Mouse (Mus musculus) kidney, embryonic 15.5 days (tissue): Measurements from ENCODE around the gene Plin3. TPM values are rescaled to one million over a fixed set of nuclear protein-coding genes. Genes with fewer than 3 reads are reported as not detected.

Experiments used
- ATAC-seq: fragments of 200-750 bp; cut with Nextera tagmentation; replicated peaks from 2 replicates; pipeline ENCODE4 v1.8.0; 2017; ENCODE audit warnings: moderate TSS enrichment; ENCODE audit not compliant: low FRiP score
- H3K27ac ChIP-seq: fragments of 300-500 bp; sonication (generic); 2 replicates; pipeline ENCODE4 v1.5.1; 2015; ENCODE audit warnings: mild to moderate bottlenecking, inconsistent platforms
- H3K27me3 ChIP-seq: fragments of 300-500 bp; sonication (generic); 2 replicates; pipeline ENCODE4 v1.6.1; 2015; ENCODE audit warnings: inconsistent platforms
- H3K36me3 ChIP-seq: fragments of 300-500 bp; sonication (generic); 2 replicates; pipeline ENCODE4 v1.6.1; 2015; ENCODE audit warnings: inconsistent platforms
- H3K4me1 ChIP-seq: fragments of 300-500 bp; sonication (generic); 2 replicates; pipeline ENCODE4 v1.6.1; 2015; ENCODE audit warnings: inconsistent platforms
- H3K4me2 ChIP-seq: fragments of 300-500 bp; sonication (generic); 2 replicates; pipeline ENCODE4 v1.6.1; 2015; ENCODE audit warnings: moderate library complexity, mild to moderate bottlenecking, inconsistent platforms
- H3K4me3 ChIP-seq: fragments of 300-500 bp; sonication (generic); replicated peaks from 2 replicates; pipeline ENCODE4 v1.5.1; 2015; ENCODE audit warnings: mild to moderate bottlenecking, inconsistent platforms
- H3K9ac ChIP-seq: fragments of 300-500 bp; sonication (generic); 2 replicates; pipeline ENCODE4 v1.6.1; 2015; ENCODE audit warnings: mild to moderate bottlenecking, inconsistent platforms
- H3K9me3 ChIP-seq: fragments of 300-500 bp; sonication (generic); replicated peaks from 2 replicates; pipeline ENCODE4 v1.6.1; 2016; ENCODE audit warnings: inconsistent platforms
- WGBS: fragments of 180-500 bp; shearing (Covaris S2); methylation state at CpG from one replicate; pipeline ENCODE4 v1.1.7; 2015; ENCODE audit warnings: mixed read lengths; 5-methylcytosine and 5-hydroxymethylcytosine counted together
- polyA plus RNA-seq: library from polyadenylated mRNA; unstranded; fragments of >200 nt; fragmentation: Nextera tagmentation; extraction: Ambion mirVana; gene quantifications from 2 replicates; pipeline ENCODE4 v1.2.1, GENCODE M21; 2015

Gene Plin3
- 68.9 and 77.4 TPM in 2 replicates for polyA plus RNA-seq

GRCm38 (mm10) chr17:56292531-56293222, at the start of gene Plin3:
TSS of gene Plin3 (minus strand) at chr17:56292873.
- H3K4me3 ChIP-seq = no peak within 1 kb of the TSS
- H3K9me3 ChIP-seq = no peaks in the 10 kb centered on the region
- WGBS = 76% methylated on average over 4 of the region's 4 CpGs
- ATAC-seq = no peak
- peaks cover 53% of the 10 kb centered on the region for H3K4me1 ChIP-seq
- H3K27ac ChIP-seq = peak within 1 kb of the TSS; percentile 97
- H3K36me3 ChIP-seq = no peaks in the 10 kb centered on the region
- H3K9ac ChIP-seq = no peak within 1 kb of the TSS
- H3K4me2 ChIP-seq = no peak within 1 kb of the TSS; the same call in 1 of the 2 replicates
- no peaks in the 10 kb centered on the region for H3K27me3 ChIP-seq

- H3K27me3 ChIP-seq = no peaks in the 10 kb centered on the region
- ATAC-seq = no peak
- no peak overlapping the region for H3K4me2 ChIP-seq
- H3K4me1 ChIP-seq = peaks cover 19% of the 10 kb centered on the region
- no peak overlapping the region for H3K27ac ChIP-seq
- no peaks in the 10 kb centered on the region for H3K9me3 ChIP-seq
- no peaks in the 10 kb centered on the region for H3K36me3 ChIP-seq
- no peak overlapping the region for H3K9ac ChIP-seq
- H3K4me3 ChIP-seq = no peak overlapping the region
Observed at GRCm38 (mm10) chr17:56340717-56341116, 48.0 kb upstream of the Plin3 start.

GRCm38 (mm10) chr17:56338909-56339308, 46.2 kb upstream of the Plin3 start:
- ATAC-seq = 0 out of 2 replicates have a peak, but pooled peaks have one; percentile 28
- Histone ChIP-seq H3K36me3 (0 out of 2 replicates have a peak, but pooled peaks cover 4% of the 10 kb centered on the region), H3K27ac (no peak overlapping the region), H3K27me3 (no peaks in the 10 kb centered on the region), H3K9ac (no peak overlapping the region), H3K4me2 (no peak overlapping the region), H3K4me3 (no peak overlapping the region), H3K4me1 (peaks cover 25% of the 10 kb centered on the region), H3K9me3 (no peaks in the 10 kb centered on the region)
- WGBS = 56% methylated on average over 4 of the region's 4 CpGs

- Histone ChIP-seq H3K27me3 (no peaks in the 10 kb centered on the region), H3K27ac (no peak overlapping the region), H3K9me3 (no peaks in the 10 kb centered on the region), H3K4me2 (no peak overlapping the region), H3K9ac (no peak overlapping the region), H3K4me3 (no peak overlapping the region), H3K36me3 (0 out of 2 replicates have a peak, but pooled peaks cover 4% of the 10 kb centered on the region), H3K4me1 (peaks cover 25% of the 10 kb centered on the region)
- ATAC-seq = no peak
- 90% methylated on average over 6 of the region's 6 CpGs for WGBS
Observed at GRCm38 (mm10) chr17:56337791-56338190, 45.1 kb upstream of the Plin3 start.

- 48% methylated on average over 4 of the region's 4 CpGs for WGBS
- no peak overlapping the region for H3K9ac ChIP-seq
- H3K36me3 ChIP-seq = 0 out of 2 replicates have a peak, but pooled peaks cover 4% of the 10 kb centered on the region
- H3K4me3 ChIP-seq = no peak overlapping the region
- H3K4me2 ChIP-seq = no peak overlapping the region
- no peaks in the 10 kb centered on the region for H3K27me3 ChIP-seq
- no peak overlapping the region for H3K27ac ChIP-seq
- ATAC-seq = no peak
- no peaks in the 10 kb centered on the region for H3K9me3 ChIP-seq
- H3K4me1 ChIP-seq = peaks cover 25% of the 10 kb centered on the region
Observed at GRCm38 (mm10) chr17:56337190-56337589, 44.5 kb upstream of the Plin3 start.

- H3K4me3 ChIP-seq = no peak overlapping the region
- 34% methylated on average over 8 of the region's 8 CpGs for WGBS
Observed at GRCm38 (mm10) chr17:56332987-56333386, 40.3 kb upstream of the Plin3 start.

GRCm38 (mm10) chr17:56331256-56331655, 38.6 kb upstream of the Plin3 start:
- Histone ChIP-seq H3K4me1 (peaks cover 45% of the 10 kb centered on the region), H3K36me3 (0 out of 2 replicates have a peak, but pooled peaks cover 4% of the 10 kb centered on the region), H3K27ac (no peak overlapping the region), H3K4me3 (no peak overlapping the region), H3K4me2 (no peak overlapping the region), H3K27me3 (no peaks in the 10 kb centered on the region), H3K9me3 (no peaks in the 10 kb centered on the region), H3K9ac (no peak overlapping the region)
- no peak for ATAC-seq

More at GRCm38 (mm10) chr17:56332987-56333386, 40.3 kb upstream of the Plin3 start:
- Histone ChIP-seq H3K36me3 (0 out of 2 replicates have a peak, but pooled peaks cover 4% of the 10 kb centered on the region), H3K4me2 (no peak overlapping the region), H3K9me3 (no peaks in the 10 kb centered on the region), H3K9ac (no peak overlapping the region), H3K4me1 (peaks cover 43% of the 10 kb centered on the region), H3K27me3 (no peaks in the 10 kb centered on the region), H3K27ac (no peak overlapping the region)
- no peak for ATAC-seq

- WGBS = 66% methylated on average over 3 of the region's 3 CpGs
- H3K27me3 ChIP-seq = no peaks in the 10 kb centered on the region
- peaks cover 37% of the 10 kb centered on the region for H3K4me1 ChIP-seq
- no peak overlapping the region for H3K27ac ChIP-seq
- H3K36me3 ChIP-seq = 0 out of 2 replicates have a peak, but pooled peaks cover 4% of the 10 kb centered on the region
- H3K4me3 ChIP-seq = no peak overlapping the region
- no peak overlapping the region for H3K9ac ChIP-seq
- no peaks in the 10 kb centered on the region for H3K9me3 ChIP-seq
- ATAC-seq = no peak
- no peak overlapping the region for H3K4me2 ChIP-seq
Observed at GRCm38 (mm10) chr17:56330345-56330744, 37.7 kb upstream of the Plin3 start.

- Histone ChIP-seq H3K27ac (no peak overlapping the region), H3K4me1 (peaks cover 44% of the 10 kb centered on the region), H3K4me2 (no peak overlapping the region), H3K9ac (no peak overlapping the region), H3K4me3 (no peak overlapping the region), H3K9me3 (no peaks in the 10 kb centered on the region), H3K27me3 (no peaks in the 10 kb centered on the region), H3K36me3 (peaks cover 2% of the 10 kb centered on the region; the same call in 1 of the 2 replicates)
- no peak for ATAC-seq
Observed at GRCm38 (mm10) chr17:56329267-56329666, 36.6 kb upstream of the Plin3 start.

GRCm38 (mm10) chr17:56326153-56327147, 33.8 kb upstream of the Plin3 start:
- Histone ChIP-seq H3K4me3 (peak overlapping the region; percentile 96), H3K4me2 (peak overlapping the region; percentile 92), H3K27me3 (no peaks in the 10 kb centered on the region), H3K27ac (peak overlapping the region; percentile 96), H3K9ac (peak overlapping the region; percentile 97), H3K36me3 (peaks cover 27% of the 10 kb centered on the region), H3K4me1 (peaks cover 43% of the 10 kb centered on the region), H3K9me3 (no peaks in the 10 kb centered on the region)
- WGBS = 1% methylated on average over 67 of the region's 67 CpGs
- ATAC-seq = peak; percentile 52

- peak within 1 kb of the TSS; percentile 92 for H3K4me2 ChIP-seq
- H3K27ac ChIP-seq = peak within 1 kb of the TSS; percentile 96
- peaks cover 36% of the 10 kb centered on the region for H3K36me3 ChIP-seq
- peak within 1 kb of the TSS; percentile 96 for H3K4me3 ChIP-seq
- no peaks in the 10 kb centered on the region for H3K9me3 ChIP-seq
- H3K27me3 ChIP-seq = no peaks in the 10 kb centered on the region
- ATAC-seq = peak; percentile 100
- H3K4me1 ChIP-seq = peaks cover 43% of the 10 kb centered on the region
- peak within 1 kb of the TSS; percentile 97 for H3K9ac ChIP-seq
- under 1% methylated on average over 57 of the region's 57 CpGs for WGBS
Observed at GRCm38 (mm10) chr17:56325450-56326152, 32.9 kb upstream of the Plin3 start, which contains the start of gene Kdm4b. TSS of gene Kdm4b (plus strand) at chr17:56326062.
